Mouse (Mus musculus): ENCODE data around the gene Rock2. TPM values are rescaled to one million over a fixed set of nuclear protein-coding genes. Genes with fewer than 3 reads are reported as not detected.

Gene Rock2
- polyA plus RNA-seq, 1 experiment from 2014 or later, result 16.5 TPM

DNA sequence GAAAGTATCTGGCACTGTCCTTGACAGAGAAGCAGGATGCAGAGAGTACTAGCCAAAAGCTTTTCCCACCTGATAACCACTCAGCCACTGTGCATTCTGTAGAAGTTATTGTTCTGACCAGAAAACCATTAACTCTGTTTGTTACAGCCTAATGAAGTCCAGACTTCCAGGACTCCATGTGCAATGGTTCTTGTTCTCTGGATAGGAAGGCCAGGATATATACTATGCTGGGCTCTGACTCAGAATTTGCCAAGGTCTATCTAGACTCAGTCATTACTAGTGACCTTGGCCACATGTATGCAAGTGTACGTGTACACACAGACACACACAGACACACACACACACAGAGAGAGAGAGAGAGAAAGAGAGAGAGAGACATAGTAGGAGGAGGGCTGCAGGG lies 34.2 kb upstream of the Rock2 start:
- H3K4me2 ChIP-seq, result no peak overlapping the region
- no peak overlapping the region for H3K4me3 ChIP-seq (replicated peaks)
- no peak for ATAC-seq (ENCODE audit: insufficient number of reproducible peaks, insufficient read depth, low FRiP score, low TSS enrichment, low read depth)
- H3K27me3 ChIP-seq, result no peaks in the 10 kb centered on the region
- WGBS, result 59% methylated on average over 1 of the region's 1 CpGs
- no peaks in the 10 kb centered on the region for H3K9me3 ChIP-seq
- no peak overlapping the region for H3K9ac ChIP-seq (replicated peaks)
- H3K36me3 ChIP-seq, result no peaks in the 10 kb centered on the region
- H3K27ac ChIP-seq, result peak overlapping the region; percentile 51; the same call in 1 of the 2 replicates
- peaks cover 12% of the 10 kb centered on the region for H3K4me1 ChIP-seq (replicated peaks)

GRCm38 (mm10) chr12:16860961-16861360 lies 33.7 kb upstream of the Rock2 start:
- ATAC-seq (ENCODE audit: insufficient number of reproducible peaks, insufficient read depth, low FRiP score, low TSS enrichment, low read depth), result no peak
- Histone ChIP-seq H3K27me3 (no peaks in the 10 kb centered on the region), H3K4me3 (replicated peaks) (no peak overlapping the region), H3K36me3 (no peaks in the 10 kb centered on the region), H3K9ac (replicated peaks) (no peak overlapping the region), H3K9me3 (no peaks in the 10 kb centered on the region), H3K4me1 (replicated peaks) (peaks cover 8% of the 10 kb centered on the region), H3K27ac (peak overlapping the region; percentile 51; the same call in 1 of the 2 replicates), H3K4me2 (no peak overlapping the region)
- 77% methylated on average over 3 of the region's 3 CpGs for WGBS

- Histone ChIP-seq H3K27ac (no peak overlapping the region), H3K9me3 (no peaks in the 10 kb centered on the region), H3K4me2 (no peak overlapping the region), H3K27me3 (no peaks in the 10 kb centered on the region), H3K4me1 (replicated peaks) (peaks cover 20% of the 10 kb centered on the region), H3K36me3 (no peaks in the 10 kb centered on the region), H3K9ac (replicated peaks) (no peak overlapping the region), H3K4me3 (replicated peaks) (no peak overlapping the region)
- no peak for ATAC-seq (ENCODE audit: insufficient number of reproducible peaks, insufficient read depth, low FRiP score, low TSS enrichment, low read depth)
- 91% methylated on average over 4 of the region's 4 CpGs for WGBS
These were observed 30.2 kb upstream of the Rock2 start for GRCm38 (mm10) chr12:16864477-16864876.

- H3K36me3 ChIP-seq, result no peaks in the 10 kb centered on the region
- WGBS, result 65% methylated on average over 3 of the region's 3 CpGs
- H3K27me3 ChIP-seq, result no peaks in the 10 kb centered on the region
- H3K4me3 ChIP-seq (replicated peaks), result no peak overlapping the region
- H3K27ac ChIP-seq, result no peak overlapping the region
- no peak overlapping the region for H3K4me2 ChIP-seq
- H3K9me3 ChIP-seq, result 0 out of 2 replicates have a peak, but pooled peaks cover under 1% of the 10 kb centered on the region
- no peak overlapping the region for H3K9ac ChIP-seq (replicated peaks)
- peaks cover 30% of the 10 kb centered on the region for H3K4me1 ChIP-seq (replicated peaks)
- no peak for ATAC-seq (ENCODE audit: insufficient number of reproducible peaks, insufficient read depth, low FRiP score, low TSS enrichment, low read depth)
These were observed 28.8 kb upstream of the Rock2 start for GRCm38 (mm10) chr12:16865871-16866270.

DNA sequence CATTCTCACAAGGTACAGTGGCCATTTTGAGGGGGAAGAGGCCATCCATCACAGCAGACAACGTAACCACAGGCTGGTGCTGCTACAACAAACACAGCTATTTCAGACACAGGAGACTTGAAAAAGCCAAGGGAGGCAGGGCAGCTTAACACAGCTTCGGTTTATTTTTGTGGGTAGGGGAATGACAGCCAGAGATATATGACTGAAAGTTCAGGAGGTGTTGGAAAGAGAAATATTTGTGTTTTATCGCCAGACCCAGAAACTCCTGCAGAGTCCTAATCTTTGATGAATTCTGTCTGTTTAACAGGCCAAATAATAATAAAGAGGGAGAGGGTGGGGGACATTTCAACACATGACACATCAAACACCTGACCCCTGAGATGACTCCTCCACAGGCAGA lies 28.2 kb upstream of the Rock2 start:
- no peak for ATAC-seq (ENCODE audit: insufficient number of reproducible peaks, insufficient read depth, low FRiP score, low TSS enrichment, low read depth)
- H3K4me2 ChIP-seq, result no peak overlapping the region
- H3K36me3 ChIP-seq, result no peaks in the 10 kb centered on the region
- no peak overlapping the region for H3K27ac ChIP-seq
- peaks cover 32% of the 10 kb centered on the region for H3K4me1 ChIP-seq (replicated peaks)
- H3K9ac ChIP-seq (replicated peaks), result no peak overlapping the region
- no peak overlapping the region for H3K4me3 ChIP-seq (replicated peaks)
- WGBS, result 37% methylated on average over 3 of the region's 3 CpGs
- 0 out of 2 replicates have a peak, but pooled peaks cover 3% of the 10 kb centered on the region for H3K9me3 ChIP-seq
- no peaks in the 10 kb centered on the region for H3K27me3 ChIP-seq

- Histone ChIP-seq H3K4me1 (replicated peaks) (peaks cover 32% of the 10 kb centered on the region), H3K4me2 (no peak overlapping the region), H3K9me3 (0 out of 2 replicates have a peak, but pooled peaks cover 3% of the 10 kb centered on the region), H3K27me3 (no peaks in the 10 kb centered on the region), H3K9ac (replicated peaks) (no peak overlapping the region), H3K4me3 (replicated peaks) (no peak overlapping the region), H3K27ac (no peak overlapping the region), H3K36me3 (no peaks in the 10 kb centered on the region)
- ATAC-seq (ENCODE audit: insufficient number of reproducible peaks, insufficient read depth, low FRiP score, low TSS enrichment, low read depth), result no peak
- 49% methylated on average over 7 of the region's 7 CpGs for WGBS
These were observed 27.4 kb upstream of the Rock2 start for GRCm38 (mm10) chr12:16867306-16867705.

DNA sequence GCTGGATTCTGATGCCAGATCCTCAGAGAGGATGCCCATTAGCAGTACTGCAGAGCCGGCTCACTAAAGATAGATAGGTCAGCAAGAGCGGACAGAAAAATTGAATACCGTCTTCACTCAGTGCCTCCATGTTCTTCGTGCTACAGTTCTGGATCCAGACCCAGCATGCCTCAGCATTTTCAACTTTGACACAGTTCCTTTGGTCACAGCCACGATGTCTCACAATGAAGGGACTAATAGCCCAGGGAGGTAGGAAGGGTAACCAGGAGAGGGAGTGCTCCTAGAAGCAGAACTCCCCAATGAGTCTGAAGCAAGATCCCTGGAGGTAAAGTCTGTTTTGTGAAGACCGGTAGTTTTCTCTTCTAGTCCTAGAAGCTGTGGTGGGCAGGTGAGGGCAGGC lies 26.1 kb upstream of the Rock2 start:
- 0 out of 2 replicates have a peak, but pooled peaks cover 3% of the 10 kb centered on the region for H3K9me3 ChIP-seq
- no peak overlapping the region for H3K9ac ChIP-seq (replicated peaks)
- H3K4me2 ChIP-seq, result no peak overlapping the region
- ATAC-seq (ENCODE audit: insufficient number of reproducible peaks, insufficient read depth, low FRiP score, low TSS enrichment, low read depth), result no peak
- WGBS, result 79% methylated on average over 6 of the region's 6 CpGs
- H3K27ac ChIP-seq, result no peak overlapping the region
- peaks cover 32% of the 10 kb centered on the region for H3K4me1 ChIP-seq (replicated peaks)
- H3K27me3 ChIP-seq, result no peaks in the 10 kb centered on the region
- no peaks in the 10 kb centered on the region for H3K36me3 ChIP-seq
- H3K4me3 ChIP-seq (replicated peaks), result no peak overlapping the region

DNA sequence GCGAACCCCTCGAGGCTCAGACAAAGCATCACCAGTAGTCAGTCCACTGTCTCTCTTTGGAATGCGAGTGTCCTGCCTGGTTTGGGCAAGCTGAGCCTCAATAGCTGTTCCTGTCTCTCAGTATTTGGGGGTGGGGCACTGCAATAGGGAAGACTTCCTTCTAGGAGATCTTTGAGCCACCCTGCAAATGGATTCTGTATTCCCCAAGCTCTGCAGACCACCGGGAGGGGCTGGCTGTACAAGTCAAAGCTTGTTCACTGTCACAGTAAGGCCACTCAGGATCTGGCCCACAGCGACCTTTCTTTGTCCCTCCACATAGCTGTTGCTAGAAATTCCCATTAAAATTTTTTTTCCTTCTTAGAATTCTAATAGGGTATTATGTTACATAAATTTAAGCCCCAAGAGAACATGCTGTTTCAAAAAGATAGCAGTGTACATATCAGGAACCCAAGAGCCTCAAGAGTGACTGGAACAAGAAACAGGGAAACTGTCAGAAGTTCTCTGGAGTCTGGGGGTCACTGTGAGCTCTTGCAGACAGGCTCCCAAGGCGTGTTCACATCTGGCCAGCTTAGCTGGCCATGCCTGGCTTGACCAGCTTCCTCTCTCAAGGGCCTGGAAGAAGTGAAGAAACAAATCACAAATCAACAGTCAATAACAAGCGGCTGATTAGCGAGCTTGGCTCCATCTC lies 25.5 kb upstream of the Rock2 start:
- Histone ChIP-seq H3K4me2 (no peak overlapping the region), H3K27me3 (no peaks in the 10 kb centered on the region), H3K9me3 (0 out of 2 replicates have a peak, but pooled peaks cover 3% of the 10 kb centered on the region), H3K4me1 (replicated peaks) (peaks cover 32% of the 10 kb centered on the region), H3K36me3 (no peaks in the 10 kb centered on the region), H3K4me3 (replicated peaks) (no peak overlapping the region), H3K9ac (replicated peaks) (no peak overlapping the region), H3K27ac (peak overlapping the region; percentile 94)
- WGBS, result 60% methylated on average over 8 of the region's 8 CpGs
- no peak for ATAC-seq (ENCODE audit: insufficient number of reproducible peaks, insufficient read depth, low FRiP score, low TSS enrichment, low read depth)

DNA sequence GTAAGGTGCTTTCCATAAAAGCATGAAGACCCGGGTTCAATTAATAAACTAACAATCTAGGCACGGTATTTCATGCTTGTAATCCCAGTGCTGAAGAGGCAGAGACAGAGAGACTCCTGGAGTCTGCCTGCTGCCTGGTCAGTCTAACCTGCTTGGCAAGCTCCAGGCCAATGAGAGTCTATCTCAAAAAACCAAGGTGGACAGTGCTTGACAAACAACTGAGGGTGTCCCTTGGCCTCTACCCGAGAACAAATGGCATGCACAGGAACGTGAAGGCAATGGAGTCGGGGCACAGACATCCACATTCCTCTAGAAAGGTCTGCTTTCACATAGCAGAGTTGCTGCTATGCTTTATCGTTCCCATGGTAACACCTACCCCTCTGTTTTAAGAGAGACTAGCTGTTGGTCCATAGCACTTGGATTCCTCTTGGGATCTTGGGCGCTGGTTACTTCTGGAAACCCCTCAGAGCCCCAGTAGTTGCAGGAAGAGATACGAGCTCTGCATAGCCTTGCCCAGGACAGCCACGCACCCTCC lies 24.8 kb upstream of the Rock2 start:
- Histone ChIP-seq H3K4me1 (replicated peaks) (peaks cover 32% of the 10 kb centered on the region), H3K36me3 (no peaks in the 10 kb centered on the region), H3K9me3 (0 out of 2 replicates have a peak, but pooled peaks cover 3% of the 10 kb centered on the region), H3K4me2 (no peak overlapping the region; the same call in 1 of the 2 replicates), H3K27me3 (no peaks in the 10 kb centered on the region), H3K27ac (peak overlapping the region; percentile 94), H3K4me3 (replicated peaks) (no peak overlapping the region), H3K9ac (replicated peaks) (no peak overlapping the region)
- 48% methylated on average over 9 of the region's 9 CpGs for WGBS
- ATAC-seq (ENCODE audit: insufficient number of reproducible peaks, insufficient read depth, low FRiP score, low TSS enrichment, low read depth), result peak; percentile 77; the same call in 1 of the 2 replicates

- 36% methylated on average over 8 of the region's 8 CpGs for WGBS
- no peak overlapping the region for H3K4me3 ChIP-seq (replicated peaks)
- no peak overlapping the region for H3K9ac ChIP-seq (replicated peaks)
- H3K27ac ChIP-seq, result peak overlapping the region; percentile 94
- no peaks in the 10 kb centered on the region for H3K27me3 ChIP-seq
- no peaks in the 10 kb centered on the region for H3K36me3 ChIP-seq
- H3K4me2 ChIP-seq, result no peak overlapping the region; the same call in 1 of the 2 replicates
- H3K9me3 ChIP-seq, result 0 out of 2 replicates have a peak, but pooled peaks cover 3% of the 10 kb centered on the region
- peaks cover 32% of the 10 kb centered on the region for H3K4me1 ChIP-seq (replicated peaks)
- peak; percentile 89 for ATAC-seq (ENCODE audit: insufficient number of reproducible peaks, insufficient read depth, low FRiP score, low TSS enrichment, low read depth)
These were observed 24.2 kb upstream of the Rock2 start for GRCm38 (mm10) chr12:16870405-16871068.

GRCm38 (mm10) chr12:16872006-16872405 lies 22.7 kb upstream of the Rock2 start:
- Histone ChIP-seq H3K9ac (replicated peaks) (no peak overlapping the region), H3K36me3 (no peaks in the 10 kb centered on the region), H3K4me2 (no peak overlapping the region), H3K27me3 (no peaks in the 10 kb centered on the region), H3K4me1 (replicated peaks) (peaks cover 32% of the 10 kb centered on the region), H3K27ac (no peak overlapping the region), H3K4me3 (replicated peaks) (no peak overlapping the region), H3K9me3 (0 out of 2 replicates have a peak, but pooled peaks cover 3% of the 10 kb centered on the region)
- WGBS, result 46% methylated on average over 1 of the region's 1 CpGs
- no peak for ATAC-seq (ENCODE audit: insufficient number of reproducible peaks, insufficient read depth, low FRiP score, low TSS enrichment, low read depth)

All from limb, embryonic 12.5 days (tissue).